Mouse (Mus musculus) bone marrow macrophage, adult 2 months (primary cell): ENCODE measurements around the gene Ampd1.

Experiments used
- CTCF ChIP-seq: IDR thresholded peaks from 2 replicates; pipeline ENCODE4 v1.5.1; 2012; ENCODE audit warnings: low read depth, mild to moderate bottlenecking, low read length, moderate library complexity
- POLR2A ChIP-seq: IDR thresholded peaks from 2 replicates; pipeline ENCODE4 v1.6.1; 2012; ENCODE audit warnings: mild to moderate bottlenecking, low read depth, low read length, borderline replicate concordance

DNA sequence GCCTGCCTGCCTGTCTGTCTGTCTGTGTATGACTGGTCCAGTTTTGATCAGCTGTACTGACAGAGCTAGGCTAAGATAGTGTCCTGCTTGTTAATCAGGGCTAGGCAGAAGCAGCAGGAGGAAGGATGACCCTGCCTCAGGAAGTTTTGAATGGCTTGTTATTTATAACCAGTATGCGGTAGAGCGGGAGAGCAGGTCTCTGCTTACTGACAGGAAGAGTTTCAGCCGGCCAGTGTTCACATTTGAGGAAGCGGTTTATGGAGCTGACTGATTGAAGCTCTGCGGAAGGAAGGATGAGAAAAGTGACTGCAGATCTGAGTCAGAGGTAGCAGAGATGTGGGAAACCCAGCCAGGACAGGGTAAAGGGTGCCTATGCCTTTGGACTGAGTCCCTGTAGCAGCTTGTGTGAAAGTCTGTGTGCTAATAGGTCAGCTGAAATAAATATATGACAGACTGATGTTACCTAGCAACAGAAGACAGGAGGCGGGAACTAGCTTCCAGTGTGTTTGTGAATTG, 56.5 kb downstream of the Ampd1 start:
- TF ChIP-seq CTCF = no peak
- no peak for TF ChIP-seq POLR2A
